Mouse (Mus musculus) G1E (cell line): ENCODE measurements at regions not wholly inside any gene's neighbourhood (a gene's known extent, or its start where the extent isn't known, plus 50 kb on each side); places are given as distances from the start of the nearest gene placed in this dataset.

Experiments used
- CTCF ChIP-seq: IDR thresholded peaks from 2 replicates; pipeline ENCODE4 v1.5.1; 2012; ENCODE audit warnings: low read depth, low read length, inconsistent platforms, mixed read lengths
- GATA1 ChIP-seq: IDR thresholded peaks from 2 replicates; pipeline ENCODE4 v1.6.1; 2012; ENCODE audit warnings: borderline replicate concordance, low read length, inconsistent platforms, mixed read lengths
- GATA2 ChIP-seq: IDR thresholded peaks from 2 replicates; pipeline ENCODE4 v1.6.1; 2012; ENCODE audit warnings: low read depth, low read length, inconsistent platforms, borderline replicate concordance
- POLR2AphosphoS5 ChIP-seq: IDR thresholded peaks from 2 replicates; pipeline ENCODE4 v1.6.1; 2012; ENCODE audit warnings: low read depth, low read length, inconsistent platforms; ENCODE audit not compliant: insufficient replicate concordance
- TAL1 ChIP-seq: conservative IDR thresholded peaks from 2 replicates; pipeline ENCODE4 v1.6.1; 2012; ENCODE audit warnings: low read depth, low read length, inconsistent platforms, mixed read lengths

- no peak for TF ChIP-seq TAL1
- no peak for TF ChIP-seq GATA1
- TF ChIP-seq CTCF, result no peak
- no peak for TF ChIP-seq GATA2
- no peak for TF ChIP-seq POLR2AphosphoS5
Observed at GRCm38 (mm10) chr1:64463715-64464290, 68.6 kb upstream of the Creb1 start.
